In the genomic region with DNA sequence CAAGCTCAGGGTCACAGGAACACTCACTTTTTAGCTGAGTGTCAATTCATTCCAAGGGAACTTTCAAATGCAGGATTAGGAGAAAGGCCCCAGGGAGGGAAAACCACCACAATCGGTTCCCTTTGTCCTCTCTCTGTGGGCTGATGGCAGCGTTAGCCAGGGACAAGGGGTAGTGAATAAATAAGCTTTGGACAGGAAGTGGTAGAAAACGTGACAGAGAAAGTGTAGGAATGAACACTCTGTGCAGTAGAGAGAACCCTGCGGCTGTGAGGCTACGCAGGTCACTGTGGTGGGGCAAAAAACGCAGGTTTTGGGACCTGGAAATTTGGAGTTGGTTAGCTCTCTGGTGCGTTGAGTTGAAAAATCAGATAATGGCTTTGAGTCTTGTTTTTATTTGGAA, we compare ENCODE assay signal across 14 mouse cellular contexts.
DNase-seq lines count a peak whose midpoint lies in the region; ATAC-seq and TF ChIP-seq lines count a peak whose summit lies in the region.
"Had no signal": no experiment of that assay in that cellular context is flagged by ENCODE, and none has a peak within 500 bp of the region (broad histone marks: within the 10 kb centered on the region; RNA-seq: fewer than 3 reads in every experiment).

No protein-coding gene starts in this region.

- H3K4me3 ChIP-seq in hindbrain, embryonic 11.5 days (ENCODE audit: low read depth, low read length): no peak overlapping the region
- H3K4me3 ChIP-seq in hindbrain, embryonic 13.5 days: no peak overlapping the region
- no peak overlapping the region for H3K4me3 ChIP-seq in embryonic facial prominence, embryonic 10.5 days
- H3K4me3 ChIP-seq in forebrain, postnatal 0 days (ENCODE audit: low read depth, low read length): no peak overlapping the region
- H3K4me3 ChIP-seq in midbrain, postnatal 0 days (ENCODE audit: low read depth, low read length): no peak overlapping the region
- H3K4me3 ChIP-seq: heart, embryonic 13.5 days had no signal

- intact Hi-C loops in left cerebral cortex, postnatal 25 days (cut with DNase I): no loop called here

- H3K4me2 ChIP-seq in hindbrain, embryonic 11.5 days (replicated peaks; ENCODE audit: low read depth, low read length): no peak overlapping the region
- no peak overlapping the region for H3K4me2 ChIP-seq in hindbrain, embryonic 13.5 days
- no peak overlapping the region for H3K4me2 ChIP-seq in forebrain, postnatal 0 days (ENCODE audit: low read depth)
- no peak overlapping the region for H3K4me2 ChIP-seq in midbrain, postnatal 0 days (ENCODE audit: low read depth, low read length, poor library complexity, severe bottlenecking)
- H3K4me2 ChIP-seq: heart, embryonic 13.5 days had no signal

- H3K27ac ChIP-seq in hindbrain, embryonic 11.5 days (ENCODE audit: low read depth, low read length): no peak overlapping the region
- H3K27ac ChIP-seq in hindbrain, embryonic 13.5 days: no peak overlapping the region
- H3K27ac ChIP-seq in embryonic facial prominence, embryonic 10.5 days (replicated peaks): peak overlapping the region; percentile 66
- H3K27ac ChIP-seq in forebrain, postnatal 0 days (ENCODE audit: low read depth, low read length): no peak overlapping the region
- H3K27ac ChIP-seq in midbrain, postnatal 0 days (ENCODE audit: low read depth, low read length): no peak overlapping the region
- H3K27ac ChIP-seq: heart, embryonic 13.5 days; liver, embryonic 14.5 days had no signal

- 10% methylated on average over 7 of the region's 7 CpGs for WGBS in hindbrain, embryonic 11.5 days
- 13% methylated on average over 7 of the region's 7 CpGs for WGBS in hindbrain, embryonic 13.5 days
- WGBS in embryonic facial prominence, embryonic 10.5 days: 8% methylated on average over 7 of the region's 7 CpGs
- 15% methylated on average over 7 of the region's 7 CpGs for WGBS in forebrain, postnatal 0 days
- 18% methylated on average over 7 of the region's 7 CpGs for WGBS in midbrain, postnatal 0 days

- no peak for ATAC-seq in hindbrain, embryonic 11.5 days (ENCODE audit: low FRiP score)
- no peak for ATAC-seq in hindbrain, embryonic 13.5 days (ENCODE audit: low FRiP score)
- ATAC-seq in forebrain, postnatal 0 days: peak; percentile 54
- ATAC-seq in midbrain, postnatal 0 days (ENCODE audit: low FRiP score): no peak

- H3K27me3 ChIP-seq in hindbrain, embryonic 11.5 days (ENCODE audit: control insufficient read depth, insufficient read depth, low read length): no peaks in the 10 kb centered on the region
- no peaks in the 10 kb centered on the region for H3K27me3 ChIP-seq in hindbrain, embryonic 13.5 days
- H3K27me3 ChIP-seq in embryonic facial prominence, embryonic 10.5 days (replicated peaks; ENCODE audit: low read depth, poor library complexity, severe bottlenecking): no peaks in the 10 kb centered on the region
- no peaks in the 10 kb centered on the region for H3K27me3 ChIP-seq in forebrain, postnatal 0 days (ENCODE audit: insufficient read depth, low read length)
- H3K27me3 ChIP-seq in midbrain, postnatal 0 days (ENCODE audit: insufficient read depth, low read length): 0 out of 2 replicates have a peak, but pooled peaks cover 3% of the 10 kb centered on the region
- H3K27me3 ChIP-seq: heart, embryonic 13.5 days had no signal

- DNase-seq in hindbrain, embryonic 11.5 days (ENCODE audit: low spot score): peak; percentile 42
- DNase-seq in embryonic facial prominence, embryonic 10.5 days (ENCODE audit: low spot score): peak; percentile 34
- DNase-seq in forebrain, postnatal 0 days: peak; percentile 20
- peak; percentile 47 for DNase-seq in midbrain, postnatal 0 days (ENCODE audit: low spot score)
- no peak for DNase-seq in urinary bladder, postnatal 4 days (ENCODE audit: low spot score in 2 of 2)
- no peak for DNase-seq in left cerebral cortex, adult 11 months (ENCODE audit: low spot score)
- no peak for DNase-seq in left cerebral cortex, postnatal 25 days (ENCODE audit: low spot score in 2 of 2)
- DNase-seq: adrenal gland, adult 8-10 months; kidney, postnatal 36 days; lung, postnatal 4 days; thymus, adult 2 months had no signal

- H3K36me3 ChIP-seq in hindbrain, embryonic 11.5 days (ENCODE audit: control insufficient read depth, insufficient read depth, low read length): no peaks in the 10 kb centered on the region
- no peaks in the 10 kb centered on the region for H3K36me3 ChIP-seq in hindbrain, embryonic 13.5 days
- H3K36me3 ChIP-seq in embryonic facial prominence, embryonic 10.5 days (replicated peaks): no peaks in the 10 kb centered on the region
- no peaks in the 10 kb centered on the region for H3K36me3 ChIP-seq in forebrain, postnatal 0 days (ENCODE audit: insufficient read depth)
- no peaks in the 10 kb centered on the region for H3K36me3 ChIP-seq in midbrain, postnatal 0 days (ENCODE audit: insufficient read depth, low read length)
- H3K36me3 ChIP-seq: heart, embryonic 13.5 days had no signal

- H3K9ac ChIP-seq in hindbrain, embryonic 11.5 days (ENCODE audit: low read depth, low read length): no peak overlapping the region
- no peak overlapping the region for H3K9ac ChIP-seq in hindbrain, embryonic 13.5 days
- no peak overlapping the region for H3K9ac ChIP-seq in forebrain, postnatal 0 days
- H3K9ac ChIP-seq in midbrain, postnatal 0 days (replicated peaks; ENCODE audit: low read length, poor library complexity, severe bottlenecking): no peak overlapping the region
- H3K9ac ChIP-seq: heart, embryonic 13.5 days; liver, embryonic 14.5 days had no signal

- TF ChIP-seq CTCF in forebrain, postnatal 0 days (IDR thresholded peaks at IDR 0.05; ENCODE audit: low read depth): no peak
- no peak for TF ChIP-seq CTCF in midbrain, postnatal 0 days (IDR thresholded peaks at IDR 0.05)

- H3K4me1 ChIP-seq in hindbrain, embryonic 11.5 days (replicated peaks; ENCODE audit: control insufficient read depth, insufficient read depth, low read length): peaks cover 4% of the 10 kb centered on the region; the same call in 1 of the 2 replicates
- H3K4me1 ChIP-seq in hindbrain, embryonic 13.5 days (replicated peaks): peaks cover 19% of the 10 kb centered on the region
- H3K4me1 ChIP-seq in embryonic facial prominence, embryonic 10.5 days: peaks cover 51% of the 10 kb centered on the region
- H3K4me1 ChIP-seq in forebrain, postnatal 0 days (ENCODE audit: insufficient read depth): no peaks in the 10 kb centered on the region; the same call in 1 of the 2 replicates
- H3K4me1 ChIP-seq in midbrain, postnatal 0 days (ENCODE audit: insufficient read depth, low read length): peaks cover 4% of the 10 kb centered on the region; the same call in 1 of the 2 replicates

- H3K9me3 ChIP-seq in hindbrain, embryonic 11.5 days (ENCODE audit: control insufficient read depth, low read length): no peaks in the 10 kb centered on the region
- no peaks in the 10 kb centered on the region for H3K9me3 ChIP-seq in hindbrain, embryonic 13.5 days
- H3K9me3 ChIP-seq in embryonic facial prominence, embryonic 10.5 days: no peaks in the 10 kb centered on the region
- no peaks in the 10 kb centered on the region for H3K9me3 ChIP-seq in forebrain, postnatal 0 days (ENCODE audit: low read length)
- no peaks in the 10 kb centered on the region for H3K9me3 ChIP-seq in midbrain, postnatal 0 days (ENCODE audit: low read length)

Comparison
In these comparisons a context has a peak if more than half of its experiments do, and no peak if none do; other contexts are left out.
1. DNase-seq: peak in hindbrain, embryonic 11.5 days (single experiment), embryonic facial prominence, embryonic 10.5 days (single experiment), forebrain, postnatal 0 days (single experiment) and midbrain, postnatal 0 days (single experiment); none in urinary bladder, postnatal 4 days (0 of 2), left cerebral cortex, adult 11 months (single experiment) and left cerebral cortex, postnatal 25 days (0 of 2).